Mouse (Mus musculus) liver, embryonic 13.5 days (tissue): ENCODE data around the gene Herpud2. TPM values are rescaled to one million over a fixed set of nuclear protein-coding genes. Genes with fewer than 3 reads are reported as not detected.

Experiments
- ATAC-seq: fragments of 200-750 bp; cut with Nextera tagmentation; 2 replicates; pipeline ENCODE4 v1.8.0; 2017; ENCODE audit warnings: low read depth, mild to moderate bottlenecking, moderate number of reproducible peaks, moderate library complexity
- DNase-seq: peaks from one replicate; pipeline ENCODE4 v3.0.0; 2022
- H3K27ac ChIP-seq: fragments of 300-500 bp; sonication (generic); 2 replicates; pipeline ENCODE4 v1.5.1; 2015; ENCODE audit warnings: moderate library complexity, mild to moderate bottlenecking, inconsistent platforms
- H3K27me3 ChIP-seq: fragments of 300-500 bp; sonication (generic); 2 replicates; pipeline ENCODE4 v1.6.1; 2015; ENCODE audit warnings: mild to moderate bottlenecking, inconsistent platforms
- H3K36me3 ChIP-seq: fragments of 300-500 bp; sonication (generic); 2 replicates; pipeline ENCODE4 v1.6.1; 2015; ENCODE audit warnings: mild to moderate bottlenecking, inconsistent platforms
- H3K4me1 ChIP-seq: fragments of 300-500 bp; sonication (generic); replicated peaks from 2 replicates; pipeline ENCODE4 v1.6.1; 2015; ENCODE audit warnings: inconsistent platforms
- H3K4me2 ChIP-seq: fragments of 300-500 bp; sonication (generic); 2 replicates; pipeline ENCODE4 v1.6.1; 2015; ENCODE audit warnings: inconsistent platforms, mild to moderate bottlenecking, moderate library complexity
- H3K4me3 ChIP-seq: fragments of 300-500 bp; sonication (generic); replicated peaks from 2 replicates; pipeline ENCODE4 v1.5.1; 2015; ENCODE audit warnings: mild to moderate bottlenecking, inconsistent platforms
- H3K9ac ChIP-seq: fragments of 300-500 bp; sonication (generic); 2 replicates; pipeline ENCODE4 v1.6.1; 2015; ENCODE audit warnings: mild to moderate bottlenecking, inconsistent platforms
- H3K9me3 ChIP-seq: fragments of 300-500 bp; sonication (generic); replicated peaks from 2 replicates; pipeline ENCODE4 v1.6.1; 2016; ENCODE audit warnings: inconsistent platforms
- WGBS: fragments of 180-500 bp; shearing (Covaris S2); methylation state at CpG from one replicate; pipeline ENCODE4 v1.1.7; 2015; ENCODE audit not compliant: insufficient replicate concordance; 5-methylcytosine and 5-hydroxymethylcytosine counted together
- polyA plus RNA-seq: library from polyadenylated mRNA; unstranded; fragments of >200 nt; fragmentation: Nextera tagmentation; extraction: Ambion mirVana; gene quantifications from 2 replicates; pipeline ENCODE4 v1.2.1, GENCODE M21; 2015

The Herpud2 gene
- polyA plus RNA-seq = 13.5 and 15.9 TPM in 2 replicates

- peak within 1 kb of the TSS; percentile 89 for H3K4me3 ChIP-seq
- WGBS = under 1% methylated on average over 51 of the region's 51 CpGs
- ATAC-seq = peak; percentile 94
Measured at GRCm38 (mm10) chr9:25151611-25152241, at the start of gene Herpud2. Herpud2 (minus strand) TSS chr9:25151820.

GRCm38 (mm10) chr9:25200987-25201386 is 49.4 kb upstream of the Herpud2 start:
- no peaks in the 10 kb centered on the region for H3K9me3 ChIP-seq
- H3K36me3 ChIP-seq = no peaks in the 10 kb centered on the region
- WGBS = 61% methylated on average over 3 of the region's 3 CpGs
- DNase-seq (no peak), ATAC-seq (no peak)
- H3K4me1 ChIP-seq = 0 out of 2 replicates have a peak, but pooled peaks cover 3% of the 10 kb centered on the region
- H3K4me3 ChIP-seq = no peak overlapping the region
- no peak overlapping the region for H3K27ac ChIP-seq
- no peak overlapping the region for H3K4me2 ChIP-seq
- H3K9ac ChIP-seq = no peak overlapping the region
- no peaks in the 10 kb centered on the region for H3K27me3 ChIP-seq

More at GRCm38 (mm10) chr9:25151611-25152241, at the start of gene Herpud2:
- DNase-seq = peak; percentile 92
- Histone ChIP-seq H3K4me2 (peak within 1 kb of the TSS; percentile 74), H3K4me1 (peaks cover 33% of the 10 kb centered on the region), H3K9ac (peak within 1 kb of the TSS; percentile 95), H3K27me3 (no peaks in the 10 kb centered on the region), H3K9me3 (no peaks in the 10 kb centered on the region), H3K27ac (peak within 1 kb of the TSS; percentile 99), H3K36me3 (no peaks in the 10 kb centered on the region)

- 0 out of 2 replicates have a peak, but pooled peaks cover 3% of the 10 kb centered on the region for H3K4me1 ChIP-seq
- WGBS = 65% methylated on average over 3 of the region's 3 CpGs
- no peak overlapping the region for H3K4me2 ChIP-seq
- no peaks in the 10 kb centered on the region for H3K36me3 ChIP-seq
- H3K9me3 ChIP-seq = no peaks in the 10 kb centered on the region
- no peak for ATAC-seq
- no peak overlapping the region for H3K9ac ChIP-seq
- H3K27me3 ChIP-seq = no peaks in the 10 kb centered on the region
- H3K4me3 ChIP-seq = no peak overlapping the region
- H3K27ac ChIP-seq = no peak overlapping the region
- DNase-seq = no peak
Measured at GRCm38 (mm10) chr9:25200148-25200547, 48.5 kb upstream of the Herpud2 start.

DNA sequence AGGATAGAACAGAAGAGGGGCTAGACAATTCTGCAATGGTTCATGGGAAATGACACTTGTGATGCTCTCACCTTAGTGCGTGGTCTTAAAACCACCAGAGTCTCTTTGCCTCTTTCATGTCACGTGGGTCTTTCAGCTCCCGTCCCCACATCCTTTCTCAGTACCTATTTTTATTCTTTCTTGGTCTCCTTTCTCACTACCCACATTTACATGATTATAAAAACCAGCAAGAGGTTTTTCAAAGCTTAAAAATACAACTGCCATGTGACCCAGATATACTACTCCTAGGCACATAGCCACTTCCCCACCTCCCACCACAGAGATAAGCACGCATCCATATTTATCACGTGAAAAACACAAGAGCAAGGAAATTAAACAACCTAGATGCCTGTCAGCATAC is 45.1 kb upstream of the Herpud2 start:
- no peak overlapping the region for H3K4me2 ChIP-seq
- H3K9ac ChIP-seq = no peak overlapping the region
- H3K4me1 ChIP-seq = 0 out of 2 replicates have a peak, but pooled peaks cover 2% of the 10 kb centered on the region
- no peak for DNase-seq
- H3K27me3 ChIP-seq = no peaks in the 10 kb centered on the region
- H3K9me3 ChIP-seq = no peaks in the 10 kb centered on the region
- ATAC-seq = no peak
- WGBS = 45% methylated on average over 5 of the region's 5 CpGs
- H3K36me3 ChIP-seq = no peaks in the 10 kb centered on the region
- H3K27ac ChIP-seq = no peak overlapping the region
- no peak overlapping the region for H3K4me3 ChIP-seq

GRCm38 (mm10) chr9:25191612-25192011 is 40.0 kb upstream of the Herpud2 start:
- Histone ChIP-seq H3K27ac (no peak overlapping the region), H3K4me3 (no peak overlapping the region), H3K9me3 (no peaks in the 10 kb centered on the region), H3K4me2 (no peak overlapping the region), H3K9ac (no peak overlapping the region), H3K27me3 (no peaks in the 10 kb centered on the region), H3K36me3 (no peaks in the 10 kb centered on the region), H3K4me1 (no peaks in the 10 kb centered on the region)
- DNase-seq = no peak
- 30% methylated on average over 2 of the region's 2 CpGs for WGBS
- ATAC-seq = no peak

GRCm38 (mm10) chr9:25186501-25186900 is 34.9 kb upstream of the Herpud2 start:
- H3K4me1 ChIP-seq = no peaks in the 10 kb centered on the region
- no peak overlapping the region for H3K4me2 ChIP-seq
- WGBS = 52% methylated on average over 4 of the region's 4 CpGs
- no peak overlapping the region for H3K27ac ChIP-seq
- H3K9me3 ChIP-seq = no peaks in the 10 kb centered on the region
- no peaks in the 10 kb centered on the region for H3K27me3 ChIP-seq
- H3K9ac ChIP-seq = no peak overlapping the region
- H3K4me3 ChIP-seq = no peak overlapping the region
- H3K36me3 ChIP-seq = no peaks in the 10 kb centered on the region
- DNase-seq (no peak), ATAC-seq (no peak)

GRCm38 (mm10) chr9:25185854-25186253 is 34.2 kb upstream of the Herpud2 start:
- H3K36me3 ChIP-seq = no peaks in the 10 kb centered on the region
- H3K27me3 ChIP-seq = no peaks in the 10 kb centered on the region
- no peak overlapping the region for H3K4me2 ChIP-seq
- no peaks in the 10 kb centered on the region for H3K4me1 ChIP-seq
- H3K4me3 ChIP-seq = no peak overlapping the region
- no peak for DNase-seq
- ATAC-seq = no peak
- WGBS = 60% methylated on average over 7 of the region's 7 CpGs
- no peak overlapping the region for H3K9ac ChIP-seq
- H3K27ac ChIP-seq = no peak overlapping the region
- no peaks in the 10 kb centered on the region for H3K9me3 ChIP-seq

DNA sequence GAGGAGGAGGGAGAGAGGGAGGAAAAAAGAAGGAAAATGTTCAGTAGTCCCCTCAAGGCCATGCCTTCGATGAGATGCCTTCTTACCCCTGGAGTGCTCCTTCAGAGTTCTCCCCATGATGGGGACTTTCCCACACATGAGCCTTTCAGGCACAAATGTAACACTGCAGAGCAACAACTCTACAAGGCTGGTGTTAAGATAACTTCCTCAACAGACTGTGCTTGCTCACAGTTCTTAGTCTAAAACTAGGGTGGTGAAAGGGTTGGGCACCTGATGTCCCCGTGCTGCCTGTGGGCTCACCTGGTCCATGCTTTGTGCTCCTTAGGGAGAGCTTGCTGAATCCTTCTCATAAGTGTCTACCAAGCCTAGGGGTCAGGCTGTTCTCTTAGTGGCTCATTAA is 33.0 kb upstream of the Herpud2 start:
- no peak for ATAC-seq
- Histone ChIP-seq H3K9me3 (no peaks in the 10 kb centered on the region), H3K9ac (no peak overlapping the region), H3K27ac (no peak overlapping the region), H3K27me3 (no peaks in the 10 kb centered on the region), H3K4me3 (no peak overlapping the region), H3K4me1 (no peaks in the 10 kb centered on the region), H3K4me2 (no peak overlapping the region), H3K36me3 (no peaks in the 10 kb centered on the region)
- DNase-seq = no peak
- WGBS = 73% methylated on average over 2 of the region's 2 CpGs

GRCm38 (mm10) chr9:25178066-25178465 is 26.4 kb upstream of the Herpud2 start:
- Histone ChIP-seq H3K9me3 (no peaks in the 10 kb centered on the region), H3K4me1 (peaks cover 10% of the 10 kb centered on the region), H3K4me3 (no peak overlapping the region), H3K27me3 (no peaks in the 10 kb centered on the region), H3K27ac (no peak overlapping the region), H3K9ac (no peak overlapping the region), H3K36me3 (no peaks in the 10 kb centered on the region), H3K4me2 (no peak overlapping the region)
- no peak for DNase-seq
- 60% methylated on average over 3 of the region's 3 CpGs for WGBS
- no peak for ATAC-seq

GRCm38 (mm10) chr9:25177201-25177600 is 25.6 kb upstream of the Herpud2 start:
- no peaks in the 10 kb centered on the region for H3K27me3 ChIP-seq
- no peaks in the 10 kb centered on the region for H3K36me3 ChIP-seq
- ATAC-seq = no peak
- no peak overlapping the region for H3K9ac ChIP-seq
- H3K27ac ChIP-seq = no peak overlapping the region
- 82% methylated on average over 5 of the region's 5 CpGs for WGBS
- H3K9me3 ChIP-seq = no peaks in the 10 kb centered on the region
- no peak for DNase-seq
- no peak overlapping the region for H3K4me2 ChIP-seq
- H3K4me1 ChIP-seq = peaks cover 15% of the 10 kb centered on the region
- no peak overlapping the region for H3K4me3 ChIP-seq

DNA sequence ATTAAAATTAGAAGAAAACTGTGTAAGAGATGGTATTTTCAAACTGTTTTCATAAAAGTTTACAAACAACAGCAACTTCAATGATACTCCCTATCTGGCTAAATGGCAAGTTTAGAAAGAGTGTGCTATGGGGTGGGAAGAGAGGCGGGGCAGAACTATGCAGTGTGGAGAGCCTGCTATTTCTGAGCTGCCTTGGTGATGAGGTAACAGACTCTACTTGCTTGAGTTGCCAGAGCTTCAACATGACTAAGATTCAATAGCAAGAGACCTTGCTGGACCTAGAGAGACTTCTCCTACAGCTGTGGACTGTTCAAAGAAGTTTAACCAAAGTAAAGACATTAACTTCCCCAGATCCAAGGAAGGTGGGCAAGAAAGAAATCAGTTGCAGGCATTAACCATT is 24.9 kb upstream of the Herpud2 start:
- Histone ChIP-seq H3K27me3 (no peaks in the 10 kb centered on the region), H3K9me3 (no peaks in the 10 kb centered on the region), H3K4me1 (peaks cover 15% of the 10 kb centered on the region), H3K27ac (no peak overlapping the region), H3K36me3 (no peaks in the 10 kb centered on the region), H3K4me2 (no peak overlapping the region), H3K4me3 (no peak overlapping the region), H3K9ac (no peak overlapping the region)
- WGBS = 76% methylated on average over 1 of the region's 1 CpGs
- no peak for ATAC-seq
- DNase-seq = no peak

DNA sequence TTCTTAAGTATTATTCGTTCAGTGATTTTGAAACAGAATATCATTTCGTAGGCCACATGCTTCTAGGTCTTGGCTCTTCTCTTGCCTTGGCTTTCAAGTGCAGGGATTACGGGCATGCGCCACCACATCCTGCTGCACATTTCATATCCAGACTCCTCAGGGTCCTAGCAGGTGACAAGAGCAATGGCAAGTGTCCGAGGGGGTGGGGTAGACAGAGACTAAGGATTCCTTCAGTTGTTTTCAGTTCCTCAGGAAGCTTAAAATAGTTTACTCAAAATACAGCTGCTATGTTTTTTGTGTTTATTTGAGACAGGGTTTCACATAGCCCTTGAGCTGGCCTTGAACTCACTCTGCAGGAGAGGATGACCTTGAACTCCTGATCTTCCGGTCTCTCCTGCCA is 24.4 kb upstream of the Herpud2 start:
- H3K27me3 ChIP-seq = no peaks in the 10 kb centered on the region
- ATAC-seq (no peak), DNase-seq (no peak)
- no peak overlapping the region for H3K9ac ChIP-seq
- H3K4me3 ChIP-seq = no peak overlapping the region
- H3K4me1 ChIP-seq = peaks cover 15% of the 10 kb centered on the region
- H3K36me3 ChIP-seq = no peaks in the 10 kb centered on the region
- H3K4me2 ChIP-seq = no peak overlapping the region
- H3K27ac ChIP-seq = no peak overlapping the region
- no peaks in the 10 kb centered on the region for H3K9me3 ChIP-seq
- 73% methylated on average over 6 of the region's 6 CpGs for whole genome bisulfite sequencing
